Mouse (Mus musculus) MEL (cell line): ENCODE measurements around the gene Sirt4. TPM values are rescaled to one million over a fixed set of nuclear protein-coding genes. Genes with fewer than 3 reads are reported as not detected.

Experiments used
- DNase-seq: peaks from one replicate; pipeline ENCODE4 v3.0.0; 2011; ENCODE audit warnings: low read depth, low spot score
- H3K27ac ChIP-seq: 2 replicates; pipeline ENCODE4 v1.5.1; 2012; ENCODE audit warnings: low read depth, mild to moderate bottlenecking, control low read depth, low read length, moderate library complexity; ENCODE audit not compliant: control insufficient read depth
- H3K27me3 ChIP-seq, 2 experiments: fragments of 150-350 bp in 1 of 2; sonication (generic) in 1 of 2; 2 replicates each; pipeline ENCODE4 v1.6.1; 2012; ENCODE audit warnings: low read length in 2 of 2, mild to moderate bottlenecking in 2 of 2, improper control_type of control experiment in 1 of 2, moderate library complexity in 1 of 2; ENCODE audit not compliant: insufficient read depth in 2 of 2, control insufficient read depth in 1 of 2
- H3K36me3 ChIP-seq, 2 experiments: 2 replicates each; pipeline ENCODE4 v1.6.1; 2012 to 2014; ENCODE audit warnings: low read length in 2 of 2, improper control_type of control experiment in 1 of 2, inconsistent platforms in 1 of 2, mild to moderate bottlenecking in 1 of 2; ENCODE audit not compliant: insufficient read depth in 2 of 2, control insufficient read depth in 1 of 2
- H3K4me1 ChIP-seq, 2 experiments: fragments of 150-350 bp in 1 of 2; sonication (generic) in 1 of 2; 2 replicates each; pipeline ENCODE4 v1.6.1; 2012; ENCODE audit warnings: low read length in 2 of 2, improper control_type of control experiment in 1 of 2, mild to moderate bottlenecking in 1 of 2; ENCODE audit not compliant: insufficient read depth in 2 of 2, control insufficient read depth in 1 of 2
- H3K4me3 ChIP-seq, 2 experiments: fragments of 150-350 bp in 1 of 2; sonication (generic) in 1 of 2; 2 replicates each; pipeline ENCODE4 v1.5.1; 2012; ENCODE audit warnings: low read depth in 2 of 2, low read length in 2 of 2, mild to moderate bottlenecking in 2 of 2, moderate library complexity in 2 of 2, control low read depth in 1 of 2, improper control_type of control experiment in 1 of 2; ENCODE audit not compliant: control insufficient read depth in 1 of 2, insufficient read depth in 1 of 2
- H3K79me2 ChIP-seq: 2 replicates; pipeline ENCODE4 v1.6.1; 2012; ENCODE audit warnings: mild to moderate bottlenecking, low read length, moderate library complexity; ENCODE audit not compliant: control insufficient read depth, poor library complexity, insufficient read depth
- H3K9ac ChIP-seq: 2 replicates; pipeline ENCODE4 v1.6.1; 2012; ENCODE audit warnings: low read depth, mild to moderate bottlenecking, control low read depth, low read length, moderate library complexity; ENCODE audit not compliant: control insufficient read depth, poor library complexity, severe bottlenecking
- H3K9me3 ChIP-seq: fragments of 150-350 bp; sonication (generic); replicated peaks from 2 replicates; pipeline ENCODE4 v1.6.1; 2012; ENCODE audit warnings: mild to moderate bottlenecking, low read length, improper control_type of control experiment, moderate library complexity; ENCODE audit not compliant: insufficient read depth
- BHLHE40 ChIP-seq: IDR thresholded peaks from 2 replicates; pipeline ENCODE4 v1.6.1; 2012; ENCODE audit warnings: low read depth, mild to moderate bottlenecking, inconsistent platforms, low read length, improper control_type of control experiment, borderline replicate concordance
- CHD2 ChIP-seq: IDR thresholded peaks from 2 replicates; pipeline ENCODE4 v1.6.1; 2011; ENCODE audit warnings: low read length, improper control_type of control experiment
- CTCF ChIP-seq, 3 experiments: IDR thresholded peaks in 2 of 3; conservative IDR thresholded peaks in 1 of 3; 2 replicates each; pipeline ENCODE4 v1.5.1; 2011 to 2012; ENCODE audit warnings: low read length in 3 of 3, low read depth in 2 of 3, mild to moderate bottlenecking in 2 of 3, improper control_type of control experiment in 1 of 3, inconsistent platforms in 1 of 3, mixed read lengths in 1 of 3, moderate library complexity in 1 of 3; ENCODE audit not compliant: control insufficient read depth in 1 of 3, insufficient read depth in 1 of 3, poor library complexity in 1 of 3, severe bottlenecking in 1 of 3
- EP300 ChIP-seq, 2 experiments: IDR thresholded peaks; 2 replicates each; pipeline ENCODE4 v1.6.1; 2011; ENCODE audit warnings: improper control_type of control experiment in 2 of 2, low read length in 2 of 2, low read depth in 1 of 2, mild to moderate bottlenecking in 1 of 2
- ETS1 ChIP-seq: IDR thresholded peaks from 2 replicates; pipeline ENCODE4 v1.6.1; 2012; ENCODE audit warnings: low read depth, mild to moderate bottlenecking, inconsistent platforms, low read length, improper control_type of control experiment, moderate library complexity
- GABPA ChIP-seq: IDR thresholded peaks from 2 replicates; pipeline ENCODE4 v1.6.1; 2012; ENCODE audit warnings: low read depth, mild to moderate bottlenecking, inconsistent platforms, low read length, improper control_type of control experiment, moderate library complexity
- HCFC1 ChIP-seq: IDR thresholded peaks from 2 replicates; pipeline ENCODE4 v1.6.1; 2012; ENCODE audit warnings: low read depth, mild to moderate bottlenecking, inconsistent platforms, low read length, improper control_type of control experiment, moderate library complexity
- JUND ChIP-seq: IDR thresholded peaks from 2 replicates; pipeline ENCODE4 v1.6.1; 2011; ENCODE audit warnings: low read depth, mild to moderate bottlenecking, improper control_type of control experiment, low read length
- MAX ChIP-seq: IDR thresholded peaks from 2 replicates; pipeline ENCODE4 v1.6.1; 2011; ENCODE audit warnings: low read length, improper control_type of control experiment
- MEF2A ChIP-seq: IDR thresholded peaks from 2 replicates; pipeline ENCODE4 v1.6.1; 2014; ENCODE audit warnings: low read depth, mild to moderate bottlenecking, inconsistent platforms, low read length, improper control_type of control experiment; ENCODE audit not compliant: poor library complexity, insufficient replicate concordance, severe bottlenecking; ENCODE audit errors: extremely low read depth
- MXI1 ChIP-seq: IDR thresholded peaks from 2 replicates; pipeline ENCODE4 v1.6.1; 2011; ENCODE audit warnings: mild to moderate bottlenecking, low read depth, low read length, improper control_type of control experiment
- MYC ChIP-seq: IDR thresholded peaks from 2 replicates; pipeline ENCODE4 v1.6.1; 2011; ENCODE audit warnings: low read depth, mild to moderate bottlenecking, low read length, improper control_type of control experiment, moderate library complexity
- NRF1 ChIP-seq: IDR thresholded peaks from 2 replicates; pipeline ENCODE4 v1.6.1; 2014; ENCODE audit warnings: low read depth, mild to moderate bottlenecking, inconsistent platforms, low read length, improper control_type of control experiment, moderate library complexity; ENCODE audit not compliant: poor library complexity, insufficient read depth, severe bottlenecking
- POLR2A ChIP-seq, 2 experiments: IDR thresholded peaks; 2 replicates each; pipeline ENCODE4 v1.6.1; 2011 to 2012; ENCODE audit warnings: low read length in 2 of 2, mild to moderate bottlenecking in 2 of 2, control low read depth in 1 of 2, improper control_type of control experiment in 1 of 2, low read depth in 1 of 2, moderate library complexity in 1 of 2; ENCODE audit not compliant: control insufficient read depth in 1 of 2, insufficient read depth in 1 of 2, poor library complexity in 1 of 2
- POLR2AphosphoS5 ChIP-seq: IDR thresholded peaks from 2 replicates; pipeline ENCODE4 v1.6.1; 2012; ENCODE audit warnings: low read depth, borderline replicate concordance, mild to moderate bottlenecking, inconsistent platforms, low read length, moderate library complexity, mixed read lengths
- SMC3 ChIP-seq: IDR thresholded peaks from 2 replicates; pipeline ENCODE4 v1.6.1; 2011; ENCODE audit warnings: low read depth, low read length, improper control_type of control experiment
- TAL1 ChIP-seq: IDR thresholded peaks from 2 replicates; pipeline ENCODE4 v1.6.1; 2012; ENCODE audit warnings: mild to moderate bottlenecking, inconsistent platforms, low read length, moderate library complexity, mixed read lengths
- TCF12 ChIP-seq: IDR thresholded peaks from 2 replicates; pipeline ENCODE4 v1.6.1; 2014; ENCODE audit warnings: low read depth, mild to moderate bottlenecking, inconsistent platforms, low read length, improper control_type of control experiment, moderate library complexity
- UBTF ChIP-seq: IDR thresholded peaks from 2 replicates; pipeline ENCODE4 v1.6.1; 2012; ENCODE audit warnings: low read depth, mild to moderate bottlenecking, inconsistent platforms, low read length, improper control_type of control experiment, moderate library complexity, borderline replicate concordance; ENCODE audit not compliant: insufficient read depth
- ZMIZ1 ChIP-seq: IDR thresholded peaks from 2 replicates; pipeline ENCODE4 v1.6.1; 2012; ENCODE audit warnings: low read depth, mild to moderate bottlenecking, inconsistent platforms, low read length, improper control_type of control experiment, moderate library complexity
- ZNF384 ChIP-seq: IDR thresholded peaks from 2 replicates; pipeline ENCODE4 v1.6.1; 2012; ENCODE audit warnings: low read depth, mild to moderate bottlenecking, inconsistent platforms, low read length, improper control_type of control experiment
- polyA plus RNA-seq, 2 experiments: library from polyadenylated mRNA; stranded (reverse) in 1 of 2; unstranded in 1 of 2; fragments of >175 nt in 1 of 2; fragments of >200 nt in 1 of 2; gene quantifications; 2 replicates each; pipeline versions ENCODE4 v1.2.1 to v1.2.4; 2012; ENCODE audit warnings: low replicate concordance in 2 of 2, low read depth in 1 of 2; ENCODE audit not compliant: insufficient read length in 2 of 2, insufficient read depth in 1 of 2, missing spikeins in 1 of 2
- total RNA-seq: library from RNA; depleted of rRNA; stranded (reverse); fragments of 300-350 nt; gene quantifications from 2 replicates; pipeline ENCODE4 v1.2.3, GENCODE M21; 2012

Gene Sirt4
- total and polyA plus RNA-seq, 3 experiments: 9.2 to 10.3 TPM; not detected in 1

DNA sequence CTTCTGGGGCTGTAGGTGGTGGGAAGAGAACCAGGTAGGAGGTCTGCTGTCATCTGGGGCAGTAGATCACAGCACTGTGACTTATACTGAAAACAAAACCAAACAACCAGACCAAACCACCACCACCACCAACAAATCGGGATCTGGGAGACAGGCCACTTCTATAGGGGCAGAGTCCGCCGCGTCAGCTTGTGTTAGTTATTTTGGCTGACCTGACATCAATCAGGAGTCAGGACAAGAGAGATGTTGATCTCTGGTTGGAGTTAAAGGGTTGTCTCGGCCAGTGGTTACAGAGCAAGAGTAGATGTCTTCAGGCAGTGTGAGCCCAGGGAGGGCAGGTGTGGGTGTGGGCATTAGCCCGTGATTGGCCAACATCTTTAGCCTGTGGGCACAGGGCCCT is 29.8 kb upstream of the Sirt4 start:
- Histone ChIP-seq H3K27ac (no peak overlapping the region), H3K79me2 (peaks cover 3% of the 10 kb centered on the region; the same call in 1 of the 2 replicates), H3K4me1 (no peaks in the 10 kb centered on the region), H3K36me3 (no peaks in the 10 kb centered on the region), H3K4me3 (no peak overlapping the region), H3K9me3 (no peaks in the 10 kb centered on the region), H3K9ac (no peak overlapping the region), H3K27me3 (no peaks in the 10 kb centered on the region)
- TF ChIP-seq MXI1 (no peak), HCFC1 (no peak), MYC (no peak), POLR2A (IDR thresholded peaks at IDR 0.05; ENCODE audit: control insufficient read depth in 1 of 2, insufficient read depth in 1 of 2, low read depth in 1 of 2, low read length in 2 of 2, poor library complexity in 1 of 2) (no peak), SMC3 (no peak), UBTF (no peak), TAL1 (no peak), ETS1 (no peak), CHD2 (no peak), NRF1 (no peak), MAX (no peak), TCF12 (no peak), ZNF384 (no peak), ZMIZ1 (no peak), BHLHE40 (no peak), POLR2AphosphoS5 (no peak), EP300 (IDR thresholded peaks at IDR 0.05; ENCODE audit: low read depth in 1 of 2, low read length in 2 of 2) (no peak), JUND (no peak), MEF2A (no peak), GABPA (no peak)
- no peak for DNase-seq

DNA sequence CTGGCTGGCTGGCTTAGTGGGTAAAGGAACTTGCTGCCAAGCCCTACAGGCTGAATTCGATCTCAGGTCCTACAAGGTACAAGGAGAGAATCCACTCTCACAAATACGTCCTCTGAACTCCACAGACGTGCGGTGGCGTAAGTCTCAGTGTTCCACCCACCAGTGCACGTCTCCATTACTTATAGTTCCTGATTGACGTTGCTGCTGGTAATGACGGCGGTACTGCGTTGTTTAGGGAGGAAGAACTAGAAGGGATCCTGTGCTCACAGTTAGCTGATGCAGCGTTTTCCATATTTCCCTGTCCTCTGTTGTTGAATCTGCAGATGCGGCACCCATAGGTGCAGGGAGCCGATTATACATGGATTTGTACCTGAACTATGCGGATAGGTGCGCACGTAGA is 29.2 kb upstream of the Sirt4 start:
- Histone ChIP-seq H3K9me3 (no peaks in the 10 kb centered on the region), H3K9ac (no peak overlapping the region), H3K36me3 (no peaks in the 10 kb centered on the region), H3K4me1 (no peaks in the 10 kb centered on the region), H3K4me3 (no peak overlapping the region), H3K79me2 (peaks cover 6% of the 10 kb centered on the region), H3K27me3 (no peaks in the 10 kb centered on the region), H3K27ac (no peak overlapping the region)
- TF ChIP-seq TAL1: no peak
- no peak for TF ChIP-seq CTCF (IDR thresholded peaks at IDR 0.05 in 2 of 3, conservative IDR thresholded peaks at IDR 0.05 in 1 of 3; ENCODE audit: control insufficient read depth in 1 of 3, insufficient read depth in 1 of 3, low read depth in 2 of 3, low read length in 3 of 3, poor library complexity in 1 of 3, severe bottlenecking in 1 of 3)
- DNase-seq: no peak
